Mouse (Mus musculus) forebrain, postnatal 0 days (tissue): ENCODE results near the gene Gm43191. TPM values are rescaled to one million over a fixed set of nuclear protein-coding genes. Genes with fewer than 3 reads are reported as not detected.

Experiments used
- ATAC-seq: fragments of 200-750 bp; cut with Nextera tagmentation; 2 replicates; pipeline ENCODE4 v1.8.0; 2017; ENCODE audit warnings: mild to moderate bottlenecking, moderate library complexity
- DNase-seq: peaks from one replicate; pipeline ENCODE4 v3.0.0-alpha.2; 2015
- H3K27ac ChIP-seq: fragments of 300-500 bp; sonication (generic); 2 replicates; pipeline ENCODE4 v1.5.1; 2014; ENCODE audit warnings: low read depth, mild to moderate bottlenecking, antibody characterized with exemption, low read length, moderate library complexity, mixed read lengths
- H3K27me3 ChIP-seq: fragments of 300-500 bp; sonication (generic); 2 replicates; pipeline ENCODE4 v1.6.1; 2014; ENCODE audit warnings: mild to moderate bottlenecking, low read length, mixed read lengths; ENCODE audit not compliant: insufficient read depth
- H3K36me3 ChIP-seq: fragments of 300-500 bp; sonication (generic); 2 replicates; pipeline ENCODE4 v1.6.1; 2014; ENCODE audit warnings: mild to moderate bottlenecking, moderate library complexity; ENCODE audit not compliant: insufficient read depth
- H3K4me1 ChIP-seq: fragments of 300-500 bp; sonication (generic); 2 replicates; pipeline ENCODE4 v1.6.1; 2014; ENCODE audit warnings: antibody characterized with exemption; ENCODE audit not compliant: insufficient read depth
- H3K4me2 ChIP-seq: fragments of 300-500 bp; sonication (generic); 2 replicates; pipeline ENCODE4 v1.6.1; 2014; ENCODE audit warnings: low read depth, mild to moderate bottlenecking, moderate library complexity
- H3K4me3 ChIP-seq: fragments of 300-500 bp; sonication (generic); 2 replicates; pipeline ENCODE4 v1.5.1; 2014; ENCODE audit warnings: low read depth, low read length, mixed read lengths
- H3K9ac ChIP-seq: fragments of 300-500 bp; sonication (generic); 2 replicates; pipeline ENCODE4 v1.6.1; 2014; ENCODE audit warnings: mild to moderate bottlenecking
- H3K9me3 ChIP-seq: fragments of 300-500 bp; sonication (generic); 2 replicates; pipeline ENCODE4 v1.6.1; 2016; ENCODE audit warnings: low read length
- CTCF ChIP-seq: sonication (generic); IDR thresholded peaks from 2 replicates; pipeline ENCODE4 v1.5.1; 2016; ENCODE audit warnings: antibody characterized with exemption, control low read depth, low read depth
- WGBS: fragments of 180-500 bp; shearing (Covaris S2); extraction: QIAGEN DNeasy Blood & Tissue Kit; methylation state at CpG from one replicate; pipeline ENCODE4 v1.1.7; 2014; 5-methylcytosine and 5-hydroxymethylcytosine counted together
- polyA plus RNA-seq: library from polyadenylated mRNA; unstranded; fragments of >200 nt; fragmentation: Nextera tagmentation; extraction: Ambion mirVana; gene quantifications from 2 replicates; pipeline ENCODE4 v1.2.1, GENCODE M21; 2015
- total RNA-seq: library from RNA; depleted of rRNA; stranded (reverse); fragments of >200 nt; gene quantifications from 2 replicates; pipeline ENCODE4 v1.2.3, GENCODE M21; 2014; rRNA removed

The Gm43191 gene
- total and polyA plus RNA-seq, 2 experiments from 2014 or later: not detected

GRCm38 (mm10) chr3:116601781-116602180 lies 79.3 kb downstream of the Gm43191 start:
- DNase-seq (no peak), ATAC-seq (no peak)
- Histone ChIP-seq H3K27ac (no peak overlapping the region), H3K4me3 (no peak overlapping the region), H3K4me2 (no peak overlapping the region), H3K9me3 (no peaks in the 10 kb centered on the region), H3K4me1 (no peaks in the 10 kb centered on the region), H3K27me3 (no peaks in the 10 kb centered on the region), H3K9ac (no peak overlapping the region), H3K36me3 (no peaks in the 10 kb centered on the region; the same call in 1 of the 2 replicates)
- WGBS: 87% methylated on average over 5 of the region's 5 CpGs
- no peak for TF ChIP-seq CTCF

GRCm38 (mm10) chr3:116601005-116601404 lies 80.1 kb downstream of the Gm43191 start:
- Histone ChIP-seq H3K4me3 (no peak overlapping the region), H3K4me1 (peaks cover 1% of the 10 kb centered on the region; the same call in 1 of the 2 replicates), H3K9me3 (no peaks in the 10 kb centered on the region), H3K36me3 (no peaks in the 10 kb centered on the region), H3K4me2 (no peak overlapping the region), H3K9ac (no peak overlapping the region), H3K27ac (no peak overlapping the region), H3K27me3 (no peaks in the 10 kb centered on the region)
- no peak for DNase-seq
- WGBS: 90% methylated on average over 5 of the region's 5 CpGs
- TF ChIP-seq CTCF: no peak
- ATAC-seq: no peak

- H3K36me3 ChIP-seq: no peaks in the 10 kb centered on the region
- no peak overlapping the region for H3K27ac ChIP-seq
- H3K27me3 ChIP-seq: no peaks in the 10 kb centered on the region
- H3K4me3 ChIP-seq: no peak overlapping the region
- no peak for TF ChIP-seq CTCF
- no peak for ATAC-seq
- no peaks in the 10 kb centered on the region for H3K9me3 ChIP-seq
- H3K9ac ChIP-seq: no peak overlapping the region
- peaks cover 6% of the 10 kb centered on the region; the same call in 1 of the 2 replicates for H3K4me1 ChIP-seq
- WGBS: 80% methylated on average over 2 of the region's 2 CpGs
- no peak overlapping the region for H3K4me2 ChIP-seq
- no peak for DNase-seq
These were observed 81.4 kb downstream of the Gm43191 start for GRCm38 (mm10) chr3:116599705-116600104.

GRCm38 (mm10) chr3:116595603-116595991 lies 85.5 kb downstream of the Gm43191 start:
- Histone ChIP-seq H3K27ac (no peak overlapping the region), H3K4me1 (peaks cover 9% of the 10 kb centered on the region; the same call in 1 of the 2 replicates), H3K27me3 (no peaks in the 10 kb centered on the region), H3K9ac (peak overlapping the region; percentile 65), H3K36me3 (peaks cover 6% of the 10 kb centered on the region; the same call in 1 of the 2 replicates), H3K4me2 (peak overlapping the region; percentile 58), H3K9me3 (no peaks in the 10 kb centered on the region), H3K4me3 (peak overlapping the region; percentile 91)
- DNase-seq (no peak), ATAC-seq (no peak)
- 9% methylated on average over 10 of the region's 10 CpGs for whole genome bisulfite sequencing
- no peak for TF ChIP-seq CTCF

GRCm38 (mm10) chr3:116594728-116595602 lies 86.1 kb downstream of the Gm43191 start, which contains the start of gene Sass6:
Gene Sass6 (plus strand): TSS chr3:116594982.
- Histone ChIP-seq H3K36me3 (peaks cover 8% of the 10 kb centered on the region; the same call in 1 of the 2 replicates), H3K4me3 (peak within 1 kb of the TSS; percentile 91)
- peak; percentile 99 for DNase-seq

GRCm38 (mm10) chr3:116594076-116594727 lies 86.9 kb downstream of the Gm43191 start:
- H3K9ac ChIP-seq: peak overlapping the region; percentile 65
- peak overlapping the region; percentile 58 for H3K4me2 ChIP-seq
- peak overlapping the region; percentile 92 for H3K27ac ChIP-seq
- peaks cover 9% of the 10 kb centered on the region; the same call in 1 of the 2 replicates for H3K4me1 ChIP-seq
- peaks cover 15% of the 10 kb centered on the region for H3K36me3 ChIP-seq
- no peaks in the 10 kb centered on the region for H3K27me3 ChIP-seq
- DNase-seq (peak; percentile 72), ATAC-seq (peak; percentile 87)
- WGBS: 3% methylated on average over 22 of the region's 22 CpGs
- peak overlapping the region; percentile 91 for H3K4me3 ChIP-seq
- TF ChIP-seq CTCF: peak; percentile 63
- no peaks in the 10 kb centered on the region for H3K9me3 ChIP-seq

More at GRCm38 (mm10) chr3:116594728-116595602, 86.1 kb downstream of the Gm43191 start, which contains the start of gene Sass6:
- peak within 1 kb of the TSS; percentile 58 for H3K4me2 ChIP-seq
- peaks cover 9% of the 10 kb centered on the region; the same call in 1 of the 2 replicates for H3K4me1 ChIP-seq
- H3K27me3 ChIP-seq: no peaks in the 10 kb centered on the region
- under 1% methylated on average over 65 of the region's 65 CpGs for WGBS
- TF ChIP-seq CTCF: no peak
- H3K9me3 ChIP-seq: no peaks in the 10 kb centered on the region
- H3K9ac ChIP-seq: peak within 1 kb of the TSS; percentile 65
- ATAC-seq: peak; percentile 99
- H3K27ac ChIP-seq: peak within 1 kb of the TSS; percentile 92

Other genes with a start within 250 kb of the Gm43191 start
- 89.9 and 109 TPM in 2 replicates for gene Rtca, start 173.1 kb downstream of the Gm43191 start, total RNA-seq
- 137 TPM in 2 replicates for gene Rtca, start 173.1 kb downstream of the Gm43191 start, polyA plus RNA-seq
- gene Dbt, start 168.2 kb downstream of the Gm43191 start, total RNA-seq: 17.2 and 21.1 TPM in 2 replicates
- 5.0 and 13.3 TPM in 2 replicates for gene Dbt, start 168.2 kb downstream of the Gm43191 start, polyA plus RNA-seq
- gene Lrrc39, start 118.3 kb downstream of the Gm43191 start, total RNA-seq: 0.08 TPM in 1 of 2 replicates, not detected in the other
- 0.15 and 0.16 TPM in 2 replicates for gene Lrrc39, start 118.3 kb downstream of the Gm43191 start, polyA plus RNA-seq
- gene Sass6, start 86.3 kb downstream of the Gm43191 start, total RNA-seq: 8.7 and 10.3 TPM in 2 replicates
- gene Sass6, start 86.3 kb downstream of the Gm43191 start, polyA plus RNA-seq: 6.0 and 8.0 TPM in 2 replicates
- 13.5 and 21.0 TPM in 2 replicates for gene Trmt13, start 66.7 kb downstream of the Gm43191 start, total RNA-seq
- 10.3 and 14.4 TPM in 2 replicates for gene Trmt13, start 66.7 kb downstream of the Gm43191 start, polyA plus RNA-seq
- 57.6 and 58.6 TPM in 2 replicates for gene Mfsd14a, start 18.6 kb downstream of the Gm43191 start, total RNA-seq
- gene Mfsd14a, start 18.6 kb downstream of the Gm43191 start, polyA plus RNA-seq: 46.6 and 51.7 TPM in 2 replicates
- gene Slc35a3, start 31.6 kb upstream of the Gm43191 start, total RNA-seq: 14.1 and 21.9 TPM in 2 replicates
- gene Slc35a3, start 31.6 kb upstream of the Gm43191 start, polyA plus RNA-seq: 3.7 and 4.8 TPM in 2 replicates
- gene Agl, start 126.9 kb upstream of the Gm43191 start, total RNA-seq: 11.9 and 17.5 TPM in 2 replicates
- 5.4 and 9.0 TPM in 2 replicates for gene Agl, start 126.9 kb upstream of the Gm43191 start, polyA plus RNA-seq
- gene Frrs1, start 178.2 kb upstream of the Gm43191 start, total RNA-seq: 2.7 and 3.8 TPM in 2 replicates
- gene Frrs1, start 178.2 kb upstream of the Gm43191 start, polyA plus RNA-seq: 2.0 and 5.9 TPM in 2 replicates